Mouse (Mus musculus): Measurements from ENCODE around the gene Them7. TPM values are rescaled to one million over a fixed set of nuclear protein-coding genes. Genes with fewer than 3 reads are reported as not detected.

Gene Them7
- polyA plus RNA-seq, 1 experiment: not detected

GRCm38 (mm10) chr2:105252824-105253223 lies 28.7 kb downstream of the Them7 start:
- H3K27ac ChIP-seq (ENCODE audit: insufficient read depth, low read length): no peak overlapping the region
- H3K9ac ChIP-seq (ENCODE audit: low read depth, poor library complexity, severe bottlenecking): no peak overlapping the region
- peaks cover 3% of the 10 kb centered on the region for H3K4me1 ChIP-seq (ENCODE audit: control insufficient read depth, insufficient read depth, low read length)
- no peaks in the 10 kb centered on the region for H3K36me3 ChIP-seq (ENCODE audit: control insufficient read depth, insufficient read depth, low read length, poor library complexity, severe bottlenecking)
- no peaks in the 10 kb centered on the region for H3K27me3 ChIP-seq (ENCODE audit: control insufficient read depth, insufficient read depth, low read length, poor library complexity, severe bottlenecking)
- H3K4me3 ChIP-seq (ENCODE audit: low read depth, low read length): no peak overlapping the region
- TF ChIP-seq EP300 (IDR thresholded peaks at IDR 0.05; ENCODE audit: insufficient read depth, low read depth, low read length) (no peak), POLR2A (IDR thresholded peaks at IDR 0.05; ENCODE audit: insufficient read depth, low read length) (no peak), CTCF (IDR thresholded peaks at IDR 0.05; ENCODE audit: low read depth, low read length) (no peak)
- H3K9me3 ChIP-seq (replicated peaks; ENCODE audit: control insufficient read depth, insufficient read depth, low read length, poor library complexity, severe bottlenecking): no peaks in the 10 kb centered on the region

- H3K27ac ChIP-seq (ENCODE audit: insufficient read depth, low read length): no peak overlapping the region
- H3K9me3 ChIP-seq (replicated peaks; ENCODE audit: control insufficient read depth, insufficient read depth, low read length, poor library complexity, severe bottlenecking): no peaks in the 10 kb centered on the region
- no peak overlapping the region for H3K9ac ChIP-seq (ENCODE audit: low read depth, poor library complexity, severe bottlenecking)
- TF ChIP-seq POLR2A (IDR thresholded peaks at IDR 0.05; ENCODE audit: insufficient read depth, low read length) (no peak), EP300 (IDR thresholded peaks at IDR 0.05; ENCODE audit: insufficient read depth, low read depth, low read length) (no peak), CTCF (IDR thresholded peaks at IDR 0.05; ENCODE audit: low read depth, low read length) (no peak)
- no peak overlapping the region for H3K4me3 ChIP-seq (ENCODE audit: low read depth, low read length)
- no peaks in the 10 kb centered on the region for H3K27me3 ChIP-seq (ENCODE audit: control insufficient read depth, insufficient read depth, low read length, poor library complexity, severe bottlenecking)
- H3K4me1 ChIP-seq (ENCODE audit: control insufficient read depth, insufficient read depth, low read length): peaks cover 3% of the 10 kb centered on the region
- no peaks in the 10 kb centered on the region for H3K36me3 ChIP-seq (ENCODE audit: control insufficient read depth, insufficient read depth, low read length, poor library complexity, severe bottlenecking)
Measured at GRCm38 (mm10) chr2:105255457-105255856, 31.3 kb downstream of the Them7 start.

GRCm38 (mm10) chr2:105256427-105257071 lies 32.4 kb downstream of the Them7 start:
- Histone ChIP-seq H3K9me3 (replicated peaks; ENCODE audit: control insufficient read depth, insufficient read depth, low read length, poor library complexity, severe bottlenecking) (no peaks in the 10 kb centered on the region), H3K27me3 (ENCODE audit: control insufficient read depth, insufficient read depth, low read length, poor library complexity, severe bottlenecking) (no peaks in the 10 kb centered on the region), H3K27ac (ENCODE audit: insufficient read depth, low read length) (no peak overlapping the region), H3K4me1 (ENCODE audit: control insufficient read depth, insufficient read depth, low read length) (peaks cover 3% of the 10 kb centered on the region), H3K36me3 (ENCODE audit: control insufficient read depth, insufficient read depth, low read length, poor library complexity, severe bottlenecking) (no peaks in the 10 kb centered on the region), H3K9ac (ENCODE audit: low read depth, poor library complexity, severe bottlenecking) (no peak overlapping the region), H3K4me3 (ENCODE audit: low read depth, low read length) (no peak overlapping the region)
- TF ChIP-seq CTCF (IDR thresholded peaks at IDR 0.05; ENCODE audit: low read depth, low read length): peak; percentile 12
- no peak for TF ChIP-seq EP300 (IDR thresholded peaks at IDR 0.05; ENCODE audit: insufficient read depth, low read depth, low read length)
- no peak for TF ChIP-seq POLR2A (IDR thresholded peaks at IDR 0.05; ENCODE audit: insufficient read depth, low read length)

GRCm38 (mm10) chr2:105257376-105257775 lies 33.3 kb downstream of the Them7 start:
- no peaks in the 10 kb centered on the region for H3K4me1 ChIP-seq (ENCODE audit: control insufficient read depth, insufficient read depth, low read length)
- no peak overlapping the region for H3K27ac ChIP-seq (ENCODE audit: insufficient read depth, low read length)
- no peak overlapping the region for H3K4me3 ChIP-seq (ENCODE audit: low read depth, low read length)
- no peaks in the 10 kb centered on the region for H3K27me3 ChIP-seq (ENCODE audit: control insufficient read depth, insufficient read depth, low read length, poor library complexity, severe bottlenecking)
- no peaks in the 10 kb centered on the region for H3K9me3 ChIP-seq (replicated peaks; ENCODE audit: control insufficient read depth, insufficient read depth, low read length, poor library complexity, severe bottlenecking)
- no peaks in the 10 kb centered on the region for H3K36me3 ChIP-seq (ENCODE audit: control insufficient read depth, insufficient read depth, low read length, poor library complexity, severe bottlenecking)
- no peak overlapping the region for H3K9ac ChIP-seq (ENCODE audit: low read depth, poor library complexity, severe bottlenecking)
- no peak for TF ChIP-seq CTCF (IDR thresholded peaks at IDR 0.05; ENCODE audit: low read depth, low read length)
- TF ChIP-seq EP300 (IDR thresholded peaks at IDR 0.05; ENCODE audit: insufficient read depth, low read depth, low read length): no peak
- no peak for TF ChIP-seq POLR2A (IDR thresholded peaks at IDR 0.05; ENCODE audit: insufficient read depth, low read length)

GRCm38 (mm10) chr2:105261335-105261734 lies 37.2 kb downstream of the Them7 start:
- no peaks in the 10 kb centered on the region for H3K27me3 ChIP-seq (ENCODE audit: control insufficient read depth, insufficient read depth, low read length, poor library complexity, severe bottlenecking)
- no peak overlapping the region for H3K9ac ChIP-seq (ENCODE audit: low read depth, poor library complexity, severe bottlenecking)
- no peak overlapping the region for H3K27ac ChIP-seq (ENCODE audit: insufficient read depth, low read length)
- TF ChIP-seq CTCF (IDR thresholded peaks at IDR 0.05; ENCODE audit: low read depth, low read length) (no peak), POLR2A (IDR thresholded peaks at IDR 0.05; ENCODE audit: insufficient read depth, low read length) (no peak), EP300 (IDR thresholded peaks at IDR 0.05; ENCODE audit: insufficient read depth, low read depth, low read length) (no peak)
- no peak overlapping the region for H3K4me3 ChIP-seq (ENCODE audit: low read depth, low read length)
- H3K36me3 ChIP-seq (ENCODE audit: control insufficient read depth, insufficient read depth, low read length, poor library complexity, severe bottlenecking): no peaks in the 10 kb centered on the region
- no peaks in the 10 kb centered on the region for H3K9me3 ChIP-seq (replicated peaks; ENCODE audit: control insufficient read depth, insufficient read depth, low read length, poor library complexity, severe bottlenecking)
- H3K4me1 ChIP-seq (ENCODE audit: control insufficient read depth, insufficient read depth, low read length): peaks cover 3% of the 10 kb centered on the region

GRCm38 (mm10) chr2:105263219-105263618 lies 39.1 kb downstream of the Them7 start:
- H3K9ac ChIP-seq (ENCODE audit: low read depth, poor library complexity, severe bottlenecking): no peak overlapping the region
- H3K9me3 ChIP-seq (replicated peaks; ENCODE audit: control insufficient read depth, insufficient read depth, low read length, poor library complexity, severe bottlenecking): no peaks in the 10 kb centered on the region
- no peaks in the 10 kb centered on the region for H3K36me3 ChIP-seq (ENCODE audit: control insufficient read depth, insufficient read depth, low read length, poor library complexity, severe bottlenecking)
- H3K4me3 ChIP-seq (ENCODE audit: low read depth, low read length): no peak overlapping the region
- H3K4me1 ChIP-seq (ENCODE audit: control insufficient read depth, insufficient read depth, low read length): peaks cover 3% of the 10 kb centered on the region
- no peak overlapping the region for H3K27ac ChIP-seq (ENCODE audit: insufficient read depth, low read length)
- H3K27me3 ChIP-seq (ENCODE audit: control insufficient read depth, insufficient read depth, low read length, poor library complexity, severe bottlenecking): no peaks in the 10 kb centered on the region
- TF ChIP-seq CTCF (IDR thresholded peaks at IDR 0.05; ENCODE audit: low read depth, low read length) (no peak), EP300 (IDR thresholded peaks at IDR 0.05; ENCODE audit: insufficient read depth, low read depth, low read length) (peak; percentile 82; the same call in 1 of the 2 replicates), POLR2A (IDR thresholded peaks at IDR 0.05; ENCODE audit: insufficient read depth, low read length) (no peak)

All from ES-Bruce4 (cell line).